Mouse (Mus musculus) CH12.LX (cell line): ENCODE measurements around the gene Pola2. TPM values are rescaled to one million over a fixed set of nuclear protein-coding genes. Genes with fewer than 3 reads are reported as not detected.

ENCODE experiments used
- DNase-seq: peaks from one replicate; pipeline ENCODE4 v3.0.0-alpha.2; 2013; ENCODE audit errors: extremely low read depth
- H3K27ac ChIP-seq: 2 replicates; pipeline ENCODE4 v1.5.1; 2012; ENCODE audit warnings: low read depth, mild to moderate bottlenecking, control low read depth, moderate library complexity; ENCODE audit not compliant: insufficient read depth
- H3K27me3 ChIP-seq: replicated peaks from 2 replicates; pipeline ENCODE3; 2012; ENCODE audit warnings: inconsistent platforms
- H3K36me3 ChIP-seq, 2 experiments: replicated peaks in 1 of 2; 2 replicates each; pipeline versions ENCODE3 to v1.6.1; 2012; ENCODE audit warnings: inconsistent platforms in 1 of 2, low read length in 1 of 2, mild to moderate bottlenecking in 1 of 2, mixed read lengths in 1 of 2, moderate library complexity in 1 of 2; ENCODE audit not compliant: control insufficient read depth in 1 of 2, insufficient read depth in 1 of 2
- H3K4me1 ChIP-seq, 2 experiments: 2 replicates each; pipeline ENCODE4 v1.6.1; 2012; ENCODE audit warnings: inconsistent platforms in 1 of 2, moderate library complexity in 1 of 2; ENCODE audit not compliant: insufficient read depth in 2 of 2, control insufficient read depth in 1 of 2
- H3K4me2 ChIP-seq: 2 replicates; pipeline ENCODE4 v1.6.1; 2012; ENCODE audit warnings: low read depth, mild to moderate bottlenecking, control low read depth; ENCODE audit not compliant: poor library complexity, insufficient read depth, severe bottlenecking
- H3K4me3 ChIP-seq, 3 experiments: fragments of 150-350 bp in 1 of 3; sonication (generic) in 1 of 3; replicated peaks in 1 of 3; 2 replicates each; pipeline versions ENCODE3 to v1.5.1; 2011 to 2012; ENCODE audit warnings: low read depth in 2 of 3, low read length in 2 of 3, mild to moderate bottlenecking in 2 of 3, moderate library complexity in 2 of 3, control low read depth in 1 of 3, improper control_type of control experiment in 1 of 3, inconsistent platforms in 1 of 3, mixed read lengths in 1 of 3; ENCODE audit not compliant: poor library complexity in 1 of 3
- H3K79me2 ChIP-seq: replicated peaks from 2 replicates; pipeline ENCODE4 v1.6.1; 2012; ENCODE audit warnings: mild to moderate bottlenecking, moderate library complexity; ENCODE audit not compliant: control insufficient read depth, poor library complexity, insufficient read depth, severe bottlenecking; ENCODE audit errors: extremely low read depth
- H3K9ac ChIP-seq: 2 replicates; pipeline ENCODE4 v1.6.1; 2012; ENCODE audit warnings: low read depth, mild to moderate bottlenecking, control low read depth, moderate library complexity; ENCODE audit not compliant: insufficient read depth
- H3K9me3 ChIP-seq: replicated peaks from 2 replicates; pipeline ENCODE3; 2012; ENCODE audit warnings: low read length, inconsistent platforms, mixed read lengths
- BHLHE40 ChIP-seq: IDR thresholded peaks from 2 replicates; pipeline ENCODE4 v1.6.1; 2011; ENCODE audit warnings: mild to moderate bottlenecking, low read depth, low read length, improper control_type of control experiment
- CHD1 ChIP-seq: IDR thresholded peaks from 2 replicates; pipeline ENCODE4 v1.6.1; 2012; ENCODE audit warnings: low read depth, low read length, improper control_type of control experiment, inconsistent platforms
- CHD2 ChIP-seq: IDR thresholded peaks from 2 replicates; pipeline ENCODE4 v1.6.1; 2011; ENCODE audit warnings: low read length, improper control_type of control experiment
- E2F4 ChIP-seq: IDR thresholded peaks from 2 replicates; pipeline ENCODE4 v1.6.1; 2011; ENCODE audit warnings: low read depth, low read length, improper control_type of control experiment; ENCODE audit not compliant: insufficient replicate concordance
- ETS1 ChIP-seq: conservative IDR thresholded peaks from 2 replicates; pipeline ENCODE4 v1.6.1; 2012; ENCODE audit warnings: low read depth, mild to moderate bottlenecking, inconsistent platforms, low read length, improper control_type of control experiment, moderate library complexity
- GABPA ChIP-seq: IDR thresholded peaks from 2 replicates; pipeline ENCODE4 v1.6.1; 2012; ENCODE audit warnings: low read depth, low read length, improper control_type of control experiment, inconsistent platforms; ENCODE audit not compliant: insufficient replicate concordance
- IRF4 ChIP-seq: IDR thresholded peaks from 2 replicates; pipeline ENCODE4 v1.6.1; 2014; ENCODE audit warnings: low read depth, mild to moderate bottlenecking, inconsistent platforms, low read length, improper control_type of control experiment
- MAX ChIP-seq: IDR thresholded peaks from 2 replicates; pipeline ENCODE4 v1.6.1; 2011; ENCODE audit warnings: low read length, improper control_type of control experiment
- MAZ ChIP-seq: IDR thresholded peaks from 2 replicates; pipeline ENCODE4 v1.6.1; 2012; ENCODE audit warnings: low read depth, mild to moderate bottlenecking, inconsistent platforms, low read length, improper control_type of control experiment, moderate library complexity
- MEF2A ChIP-seq: IDR thresholded peaks from 2 replicates; pipeline ENCODE4 v1.6.1; 2014; ENCODE audit warnings: low read depth, mild to moderate bottlenecking, inconsistent platforms, low read length, improper control_type of control experiment, borderline replicate concordance
- MYC ChIP-seq: IDR thresholded peaks from 2 replicates; pipeline ENCODE4 v1.6.1; 2011; ENCODE audit warnings: low read depth, mild to moderate bottlenecking, improper control_type of control experiment, low read length
- NRF1 ChIP-seq: IDR thresholded peaks from 2 replicates; pipeline ENCODE4 v1.6.1; 2014; ENCODE audit warnings: low read depth, mild to moderate bottlenecking, inconsistent platforms, low read length, improper control_type of control experiment, moderate library complexity
- PAX5 ChIP-seq: IDR thresholded peaks from 2 replicates; pipeline ENCODE4 v1.6.1; 2012; ENCODE audit warnings: low read length, inconsistent platforms, mixed read lengths
- POLR2AphosphoS2 ChIP-seq: IDR thresholded peaks from 2 replicates; pipeline ENCODE4 v1.6.1; 2011; ENCODE audit warnings: low read depth, low read length, improper control_type of control experiment
- RAD21 ChIP-seq: IDR thresholded peaks from 2 replicates; pipeline ENCODE4 v1.6.1; 2011; ENCODE audit warnings: low read depth, mild to moderate bottlenecking, low read length, improper control_type of control experiment, moderate library complexity
- SMC3 ChIP-seq: IDR thresholded peaks from 2 replicates; pipeline ENCODE4 v1.6.1; 2011; ENCODE audit warnings: low read depth, low read length, improper control_type of control experiment
- TBP ChIP-seq: conservative IDR thresholded peaks from 2 replicates; pipeline ENCODE4 v1.6.1; 2011; ENCODE audit warnings: low read depth, low read length, improper control_type of control experiment
- TCF12 ChIP-seq: IDR thresholded peaks from 2 replicates; pipeline ENCODE4 v1.6.1; 2014; ENCODE audit warnings: low read depth, mild to moderate bottlenecking, inconsistent platforms, low read length, improper control_type of control experiment
- USF1 ChIP-seq: IDR thresholded peaks from 2 replicates; pipeline ENCODE4 v1.6.1; 2014; ENCODE audit warnings: low read depth, mild to moderate bottlenecking, inconsistent platforms, low read length, improper control_type of control experiment
- ZMIZ1 ChIP-seq: IDR thresholded peaks from 2 replicates; pipeline ENCODE4 v1.6.1; 2012; ENCODE audit warnings: low read depth, mild to moderate bottlenecking, inconsistent platforms, low read length, improper control_type of control experiment
- dilution Hi-C: fragments of 300-500 bp; cut with MboI; formaldehyde crosslinking; loops from 2 replicates; pipeline ENCODE4 v1.14.3; 2020; ENCODE audit warnings: low sequenced_read_pairs; ENCODE audit not compliant: extremely low pct_unique_long_range_greater_than_20kb, extremely low pct_ligation_motif_present
- in situ Hi-C: fragments of 300-500 bp; cut with MboI; formaldehyde crosslinking; loops from 3 replicates; pipeline ENCODE4 v1.14.3; 2019; ENCODE audit warnings: low sequenced_read_pairs, low pct_ligation_motif_present, low pct_unique_long_range_greater_than_20kb, mixed read lengths
- polyA plus RNA-seq: library from polyadenylated mRNA; unstranded; fragments of >175 nt; gene quantifications from 2 replicates; pipeline ENCODE4 v1.2.1, GENCODE M21; 2012; ENCODE audit warnings: low read depth; ENCODE audit not compliant: insufficient read length
- total RNA-seq, 2 experiments: library from RNA; depleted of rRNA; stranded (reverse); fragments of 300-350 nt in 1 of 2; fragments of >200 nt in 1 of 2; gene quantifications; 2 replicates each; pipeline ENCODE4 v1.2.3; 2012 to 2014

Pola2 gene
- total and polyA plus RNA-seq, 3 experiments = 60.3 to 91.4 (median 71.7) TPM

- no peaks in the 10 kb centered on the region for H3K9me3 ChIP-seq
- no peak for DNase-seq
- in situ Hi-C loops (no loop called here), dilution Hi-C loops (no loop called here)
- no peak overlapping the region for H3K27ac ChIP-seq
- no peaks in the 10 kb centered on the region for H3K79me2 ChIP-seq
- no peak overlapping the region for H3K9ac ChIP-seq
- no peak overlapping the region for H3K4me3 ChIP-seq
- H3K4me2 ChIP-seq = no peak overlapping the region
- H3K4me1 ChIP-seq = peaks cover 11 to 31% of the 10 kb centered on the region in 2 experiments
- H3K36me3 ChIP-seq = peaks cover 14 to 44% of the 10 kb centered on the region in 2 experiments
- no peaks in the 10 kb centered on the region for H3K27me3 ChIP-seq
- TF ChIP-seq ETS1 (no peak), MEF2A (no peak), USF1 (no peak), CHD1 (no peak), ZMIZ1 (no peak), NRF1 (no peak), TBP (no peak), MAZ (no peak), MAX (no peak), SMC3 (no peak), E2F4 (no peak), POLR2AphosphoS2 (no peak), IRF4 (no peak), PAX5 (no peak), TCF12 (no peak), RAD21 (no peak), GABPA (no peak), BHLHE40 (no peak), MYC (no peak)
Observed at GRCm38 (mm10) chr19:6013691-6014090, 49.7 kb upstream of the Pola2 start.

- Histone ChIP-seq H3K79me2 (no peaks in the 10 kb centered on the region), H3K4me1 (peaks cover 2 to 7% of the 10 kb centered on the region in 2 experiments; a peak in 2 of 4 replicates), H3K27ac (no peak overlapping the region), H3K27me3 (no peaks in the 10 kb centered on the region), H3K4me3 (no peak overlapping the region), H3K36me3 (peaks cover 39 to 75% of the 10 kb centered on the region in 2 experiments), H3K9me3 (no peaks in the 10 kb centered on the region), H3K4me2 (no peak overlapping the region), H3K9ac (no peak overlapping the region)
- in situ Hi-C loops (no loop called here), dilution Hi-C loops (no loop called here)
- DNase-seq = no peak
- TF ChIP-seq CHD2 = no peak
Observed at GRCm38 (mm10) chr19:6009137-6009536, 45.1 kb upstream of the Pola2 start.
